Mouse (Mus musculus) thymus, adult 18-20 months (tissue): Measurements from ENCODE around the gene Baat.
"Not testable (repeated sequence)": the region's sequence is repeated elsewhere in the genome, so short reads cannot be mapped to it uniquely, and the experiment has no call there.

Source experiments
- DNase-seq, 2 experiments: peaks; one replicate each; pipeline ENCODE4 v3.0.0; 2022; ENCODE audit warnings: mixed read lengths in 2 of 2

Baat gene

DNA sequence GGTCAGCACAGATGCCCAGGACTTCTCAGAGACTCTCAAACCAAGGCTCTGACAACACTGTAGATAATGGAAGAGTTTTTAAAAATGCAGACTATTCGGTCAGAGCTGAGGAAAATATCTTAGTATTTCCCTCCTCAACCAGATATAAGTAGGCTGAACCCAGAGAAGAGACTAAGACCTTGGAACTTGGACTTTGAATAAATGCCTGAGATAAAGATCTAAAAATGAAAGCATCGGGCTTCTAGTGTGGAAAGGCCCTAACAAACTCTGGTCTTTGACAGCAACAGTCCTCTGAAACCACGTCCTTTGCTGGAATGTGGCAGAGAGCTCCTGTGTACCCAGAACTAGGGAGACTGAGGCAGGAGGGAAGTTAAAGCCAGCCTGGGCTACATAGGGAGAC, at the start of gene Baat:
Gene Baat (minus strand): TSS at position 172 of the 400 bp plus-strand sequence.
- no peak for DNase-seq

DNA sequence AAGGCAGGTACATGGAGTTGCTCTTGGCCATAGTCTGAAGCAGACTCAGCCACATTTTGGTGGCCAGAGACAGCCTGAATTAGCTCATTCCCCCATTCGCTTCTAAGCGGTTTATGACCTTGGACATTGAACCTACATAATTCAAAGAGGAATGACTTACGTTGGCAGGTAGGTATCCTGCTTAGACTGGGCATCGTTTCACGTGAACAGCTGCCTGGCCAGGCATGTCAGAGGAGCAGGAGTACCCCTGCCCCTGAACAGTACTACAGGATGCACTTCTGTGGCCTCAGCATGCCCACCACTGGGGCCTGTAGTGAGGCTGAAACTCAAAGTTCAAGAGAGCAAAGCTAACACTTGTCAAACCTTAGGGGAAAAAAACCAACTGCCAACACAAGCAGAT, 47.0 kb upstream of the Baat start:
- DNase-seq, result no peak

DNA sequence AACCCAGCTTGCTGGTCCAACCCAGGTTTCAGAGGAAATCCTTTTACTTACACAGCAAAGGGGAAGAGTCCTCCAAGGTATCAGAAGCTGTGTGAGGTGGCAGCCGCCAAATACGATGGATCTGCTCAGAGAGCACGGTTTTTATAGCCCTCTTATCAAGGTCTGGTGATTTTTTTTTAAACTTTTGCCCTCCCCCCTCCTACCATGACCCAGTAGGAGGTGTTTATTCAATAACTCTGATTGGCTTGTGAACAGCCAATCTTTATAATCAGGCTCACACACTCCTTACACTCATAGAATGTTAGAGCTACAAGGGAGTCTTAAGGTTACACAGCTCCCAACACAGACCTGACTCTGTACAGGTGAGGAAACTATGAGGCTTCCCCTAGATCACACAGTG, 43.0 kb upstream of the Baat start, which contains the start of gene Aldob:
Gene Aldob (minus strand): TSS at position 164 of the 400 bp plus-strand sequence.
- no peak for DNase-seq

DNA sequence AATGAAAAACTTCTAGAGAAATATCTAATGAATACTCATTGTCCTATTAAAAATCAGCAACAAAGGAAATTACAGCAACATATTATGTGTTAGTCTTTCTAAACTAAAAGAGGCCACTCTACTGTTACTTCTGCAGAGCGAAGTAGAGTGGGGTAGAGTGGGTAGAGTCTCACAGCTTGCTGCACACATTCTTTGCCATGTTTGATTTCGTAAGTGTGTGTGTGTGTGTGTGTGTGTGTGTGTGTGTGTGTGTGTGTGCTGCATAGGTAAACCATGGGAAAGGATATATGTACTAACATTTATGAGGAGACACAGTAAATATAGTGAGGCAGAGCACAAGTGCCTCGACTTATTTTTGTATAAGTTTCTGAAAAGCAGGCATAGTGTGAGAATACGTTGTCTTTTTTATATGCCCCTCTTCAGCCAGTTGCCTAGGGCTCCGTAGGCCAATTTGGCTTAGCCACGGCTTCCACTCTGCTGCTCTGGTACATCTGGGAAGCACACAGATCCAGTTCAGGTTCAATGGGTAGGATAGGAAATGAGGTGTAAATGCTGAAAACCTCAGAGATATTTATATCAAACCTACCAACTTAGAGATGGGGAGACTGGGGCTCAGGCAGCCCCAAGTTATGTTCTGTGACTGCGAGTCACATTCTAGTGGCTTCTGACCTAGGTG, 41.3 kb upstream of the Baat start:
- no peak for DNase-seq

DNA sequence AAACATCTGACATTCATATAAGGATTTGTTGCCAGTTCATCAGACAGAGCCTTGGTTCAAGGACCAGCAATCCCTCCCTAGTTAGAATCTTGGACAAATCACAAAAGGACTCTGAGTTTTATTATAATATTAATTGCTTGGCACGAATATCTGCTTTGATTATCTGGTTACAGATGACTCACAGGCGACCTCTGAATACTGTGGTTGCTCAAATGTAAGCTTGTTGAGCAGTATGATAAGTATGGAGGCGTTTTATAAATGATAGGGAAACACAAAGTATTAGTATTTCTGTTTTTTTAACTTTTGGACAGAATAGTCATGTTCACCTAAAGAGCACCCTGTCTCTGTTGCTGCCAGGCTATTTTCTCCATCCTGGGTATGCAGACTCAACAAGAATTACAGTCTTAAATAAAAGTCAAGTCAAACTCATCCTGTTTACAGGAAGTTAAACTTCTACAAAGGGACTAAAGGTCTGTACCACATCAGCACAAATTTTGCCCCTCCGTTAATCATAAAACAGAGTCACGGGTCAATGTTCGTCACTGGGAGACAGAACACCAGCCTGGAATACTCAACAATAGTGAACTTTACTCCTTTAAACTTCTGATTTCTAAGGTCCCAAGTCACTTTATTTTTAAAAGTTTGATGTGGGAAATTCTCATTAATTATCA, 40.7 kb upstream of the Baat start:
- DNase-seq, result no peak

DNA sequence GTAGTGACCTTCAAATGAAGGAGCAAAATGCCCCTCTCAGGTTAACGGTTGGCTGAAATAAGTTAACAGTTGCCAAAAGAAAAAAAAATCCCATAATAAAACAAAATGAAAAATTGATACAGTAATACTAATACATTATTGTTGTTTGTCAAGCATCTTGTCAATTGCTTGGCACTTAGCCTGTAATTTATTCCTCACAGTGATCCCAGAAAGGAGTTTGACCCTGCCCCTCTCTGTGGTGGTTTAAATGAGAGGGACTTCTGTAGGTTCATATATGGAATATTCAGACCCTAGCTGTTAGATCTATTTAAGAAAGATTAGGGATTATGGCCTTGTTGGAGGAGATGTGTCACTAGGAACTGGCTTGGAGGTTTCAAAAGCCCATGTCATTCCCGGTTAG, 39.7 kb upstream of the Baat start:
- DNase-seq, result no peak

DNA sequence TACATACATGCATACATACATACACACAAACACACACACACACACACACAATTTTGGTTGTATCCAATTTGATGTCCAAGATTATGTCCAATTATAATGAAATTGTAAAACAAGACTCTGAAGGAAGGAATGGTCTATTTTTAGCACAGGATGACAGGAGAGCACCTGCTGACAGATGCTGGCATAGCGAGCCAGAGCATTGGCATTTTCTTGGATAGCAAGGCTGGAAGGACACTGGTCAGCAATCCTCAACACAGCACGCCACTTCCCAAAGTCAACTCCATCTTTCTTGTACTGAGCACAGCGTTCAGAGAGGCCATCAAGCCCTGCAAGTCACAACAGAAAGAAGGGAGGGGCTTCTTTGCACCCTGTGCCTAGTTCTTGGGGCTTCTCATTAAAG, 34.6 kb upstream of the Baat start:
- no peak for DNase-seq

DNA sequence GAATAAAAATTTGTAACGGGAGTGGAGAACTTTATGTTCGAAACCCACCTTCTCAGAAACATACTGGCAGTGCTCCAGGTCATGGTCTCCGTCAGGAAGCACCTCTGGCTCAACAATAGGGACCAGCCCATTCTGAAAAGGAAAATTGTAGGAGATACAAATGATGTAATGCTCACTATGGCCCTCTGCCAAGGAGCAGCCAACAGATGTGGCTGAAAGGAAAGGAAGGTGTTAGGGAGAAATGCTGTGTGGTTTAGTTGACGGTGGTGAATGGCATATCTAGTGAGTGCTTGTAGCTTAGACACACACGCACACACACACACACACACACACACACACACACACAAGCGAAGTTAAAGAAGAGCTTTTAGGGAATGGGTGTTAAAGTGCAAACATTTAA, 33.3 kb upstream of the Baat start:
- no peak for DNase-seq

DNA sequence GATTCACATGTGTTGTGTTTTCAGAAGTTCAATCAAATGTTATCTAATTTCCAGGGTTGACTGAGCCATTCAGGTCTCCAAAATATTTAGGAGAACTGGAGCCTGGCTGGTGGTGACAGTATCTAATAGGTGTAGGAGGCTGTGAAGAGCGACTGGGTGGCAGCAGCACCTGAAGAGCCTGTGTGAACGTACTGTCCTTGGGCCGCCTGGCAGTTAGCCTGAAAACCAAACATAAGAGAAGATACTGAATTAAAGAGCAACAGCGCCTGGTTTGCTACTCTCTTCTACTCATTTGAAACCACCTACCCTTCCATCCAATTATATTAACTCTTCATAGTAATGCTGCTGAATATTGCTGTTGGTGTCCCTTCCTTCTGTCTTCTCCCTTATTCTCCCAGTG, 30.3 kb upstream of the Baat start:
- no peak for DNase-seq

DNA sequence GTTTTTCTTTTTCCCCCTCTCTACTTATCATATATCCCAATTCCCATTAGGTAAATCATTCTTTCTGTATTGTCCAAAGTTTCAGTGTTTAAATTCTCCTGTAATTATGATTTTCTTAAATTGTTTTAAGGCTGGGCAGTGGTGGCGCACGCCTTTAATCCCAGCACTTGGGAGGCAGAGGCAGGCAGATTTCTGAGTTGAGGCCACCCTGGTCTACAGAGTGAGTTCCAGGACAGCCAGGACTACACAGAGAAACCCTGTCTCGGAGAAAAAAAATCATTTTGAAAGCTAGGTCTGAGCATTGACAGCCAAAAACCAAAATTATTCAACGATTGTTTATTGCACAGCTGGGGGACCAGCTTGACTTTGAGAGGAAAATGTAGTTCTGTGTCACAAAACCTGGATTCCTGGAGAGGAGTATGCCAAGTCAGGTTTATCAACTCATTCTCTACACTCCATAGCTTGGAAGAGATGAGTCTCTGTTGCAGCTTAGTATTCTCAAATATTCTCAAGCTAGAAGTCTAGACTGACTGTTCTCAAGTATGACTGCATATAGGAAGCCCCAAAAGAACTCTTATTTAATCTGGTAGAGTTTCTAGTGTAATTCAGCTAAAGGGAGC, 29.4 kb upstream of the Baat start:
- no peak for DNase-seq

DNA sequence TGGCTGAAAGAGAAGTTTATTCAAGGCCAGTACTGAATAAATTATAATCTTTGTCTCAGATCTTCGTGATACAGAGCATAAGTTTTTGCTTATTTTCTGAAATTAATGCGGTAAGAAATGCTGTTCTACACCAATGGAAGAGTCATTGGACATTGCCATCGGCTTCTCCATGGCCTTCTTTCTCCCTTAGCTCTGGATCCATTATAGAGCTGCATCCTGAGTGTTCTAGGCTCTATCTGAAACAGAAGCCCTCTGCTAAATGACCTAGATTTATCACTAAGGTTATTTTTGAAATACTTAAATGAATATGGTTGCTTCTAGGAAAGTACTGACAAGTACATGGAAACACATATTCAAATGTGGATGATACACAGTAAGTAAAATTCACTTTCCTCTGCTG, 28.7 kb upstream of the Baat start:
- no peak for DNase-seq

DNA sequence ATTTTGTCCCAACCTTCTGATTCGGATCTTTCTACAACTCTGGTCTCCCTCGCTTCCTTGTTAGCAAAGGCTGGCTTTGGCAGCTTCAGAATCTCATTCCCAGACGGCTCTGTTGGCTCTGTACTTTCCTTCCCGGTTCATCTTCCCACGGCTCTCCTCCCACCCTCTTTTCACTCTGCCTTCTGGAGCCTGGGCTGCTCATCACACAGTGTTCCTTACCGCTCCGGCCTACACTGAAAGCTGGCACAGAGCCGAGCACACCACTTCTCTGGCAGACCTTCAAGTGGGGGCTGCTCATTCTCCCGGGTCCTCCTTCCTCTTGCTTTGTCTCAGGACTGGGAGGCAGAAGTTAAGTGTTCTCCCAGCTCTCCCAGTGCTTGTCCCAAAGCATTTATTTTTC, 16.2 kb upstream of the Baat start:
- DNase-seq, result no peak

DNA sequence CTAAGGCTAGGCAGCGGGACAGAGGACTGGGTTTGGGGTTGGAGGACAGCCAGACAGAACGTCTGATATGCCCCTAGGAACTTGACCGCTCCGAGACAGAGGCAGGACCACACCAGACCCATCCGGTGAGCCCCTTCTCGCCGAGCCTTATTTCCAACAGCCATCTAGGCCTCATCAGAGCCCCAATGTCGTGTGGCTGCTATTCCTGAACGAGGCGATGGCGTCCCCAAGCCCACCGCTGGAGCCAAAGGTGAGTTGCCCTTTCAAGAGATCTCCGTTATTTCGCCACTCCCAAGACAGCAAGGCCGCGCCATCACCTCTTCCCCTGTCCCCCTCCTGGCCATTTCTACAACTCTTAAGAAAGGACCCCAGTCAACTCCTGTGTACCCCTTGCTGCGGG, 15.0 kb upstream of the Baat start:
- no peak for DNase-seq

DNA sequence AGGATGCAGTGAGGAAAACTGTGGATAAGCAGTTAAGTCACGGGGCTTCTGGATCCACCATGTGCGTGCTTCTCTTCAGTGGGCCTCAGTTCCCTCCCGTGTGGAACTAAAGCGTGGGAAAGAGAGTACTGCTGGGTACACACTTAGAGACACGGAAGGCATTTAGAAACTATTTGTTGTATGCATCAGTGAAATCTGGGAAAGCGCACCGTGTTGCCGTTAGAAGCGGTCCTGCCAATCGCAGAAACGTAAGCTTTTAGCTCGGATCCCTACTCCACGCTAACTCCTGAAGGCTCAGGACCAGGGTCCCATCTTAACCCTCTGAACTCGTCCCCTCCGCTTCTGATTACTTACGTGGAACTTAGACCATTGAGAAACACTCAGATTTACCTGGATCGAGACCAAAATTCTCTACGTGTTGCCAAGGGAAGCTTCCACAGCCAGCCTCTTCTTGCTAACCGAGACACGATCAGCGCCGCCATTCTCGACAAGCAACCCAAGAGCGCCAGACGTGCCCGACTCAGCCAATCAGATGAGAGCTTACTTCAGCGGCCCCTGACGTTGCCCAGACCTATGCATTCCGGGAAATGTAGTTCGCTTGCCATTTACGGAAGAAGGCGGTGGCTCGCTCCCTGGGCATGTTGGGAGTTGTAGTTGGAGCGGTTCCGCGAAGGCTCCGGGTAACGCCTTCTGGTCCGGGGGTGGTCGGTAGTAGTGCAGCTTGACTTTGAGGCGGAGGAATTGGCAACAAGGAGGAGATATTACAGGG, 14.4 kb upstream of the Baat start, which contains the start of the genes Mrpl50 and Zfp189:
Gene Mrpl50 (minus strand): TSS at position 522 of the 769 bp plus-strand sequence.
Gene Zfp189 (plus strand): TSS at position 605 of the 769 bp plus-strand sequence.
- DNase-seq, result peak; percentile 91 to 94

DNA sequence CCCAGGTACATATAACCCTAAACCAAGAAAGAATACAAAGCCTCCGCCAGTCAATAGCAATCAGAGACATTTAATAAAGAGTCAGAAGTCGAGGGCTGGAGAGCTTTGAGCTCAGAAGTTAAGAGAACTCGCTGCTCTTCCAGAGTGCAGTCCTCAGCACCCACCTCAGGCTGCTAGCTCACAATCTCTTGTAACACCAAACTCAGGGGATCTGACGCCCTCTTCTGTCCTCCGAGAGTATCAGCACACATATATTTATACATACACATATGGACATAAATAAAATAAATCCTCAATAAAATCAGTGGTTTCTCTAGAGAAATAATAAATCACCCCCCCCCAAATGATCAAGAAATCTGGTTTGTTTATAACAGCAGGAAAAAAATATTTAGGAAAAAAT, 13.1 kb upstream of the Baat start:
- no peak for DNase-seq

DNA sequence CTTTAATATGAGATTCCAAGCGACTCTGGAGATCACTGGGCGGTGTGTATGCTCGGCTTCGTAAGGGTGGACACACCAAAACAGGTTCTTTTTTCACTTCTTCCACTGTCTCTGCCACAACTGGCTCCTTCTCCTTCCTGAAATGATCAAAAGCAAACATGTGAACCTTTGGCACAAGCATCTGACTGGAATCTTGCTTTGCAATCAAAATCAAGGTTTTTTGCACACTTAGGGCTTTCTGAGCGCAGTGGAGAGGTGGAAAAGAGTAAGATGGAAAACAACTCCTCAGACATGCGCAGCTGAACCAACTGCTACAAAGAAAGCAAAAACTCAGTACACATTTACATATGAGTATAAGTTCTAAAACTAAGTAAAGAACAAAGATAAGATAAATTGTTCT, 8.1 kb upstream of the Baat start:
- no peak for DNase-seq

DNA sequence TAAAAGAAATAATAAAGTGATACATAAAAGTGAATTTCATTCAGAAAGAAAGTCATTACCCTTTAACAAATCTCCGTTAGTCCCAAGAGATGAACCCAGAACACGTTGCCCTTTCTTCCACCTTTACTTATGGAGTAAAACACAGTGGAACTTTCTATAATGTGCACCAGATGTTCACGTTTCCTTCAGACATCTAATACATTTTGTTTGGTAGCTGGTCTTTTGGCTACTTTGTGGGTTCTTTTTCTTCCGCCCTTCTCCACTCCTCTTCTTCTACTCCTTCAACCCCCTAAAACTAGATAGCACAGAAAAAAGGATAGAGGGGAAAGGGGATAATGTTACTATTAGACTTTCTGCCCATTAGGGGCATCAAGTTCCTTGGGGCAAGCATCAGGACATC, 6.3 kb upstream of the Baat start:
- DNase-seq, result no peak

DNA sequence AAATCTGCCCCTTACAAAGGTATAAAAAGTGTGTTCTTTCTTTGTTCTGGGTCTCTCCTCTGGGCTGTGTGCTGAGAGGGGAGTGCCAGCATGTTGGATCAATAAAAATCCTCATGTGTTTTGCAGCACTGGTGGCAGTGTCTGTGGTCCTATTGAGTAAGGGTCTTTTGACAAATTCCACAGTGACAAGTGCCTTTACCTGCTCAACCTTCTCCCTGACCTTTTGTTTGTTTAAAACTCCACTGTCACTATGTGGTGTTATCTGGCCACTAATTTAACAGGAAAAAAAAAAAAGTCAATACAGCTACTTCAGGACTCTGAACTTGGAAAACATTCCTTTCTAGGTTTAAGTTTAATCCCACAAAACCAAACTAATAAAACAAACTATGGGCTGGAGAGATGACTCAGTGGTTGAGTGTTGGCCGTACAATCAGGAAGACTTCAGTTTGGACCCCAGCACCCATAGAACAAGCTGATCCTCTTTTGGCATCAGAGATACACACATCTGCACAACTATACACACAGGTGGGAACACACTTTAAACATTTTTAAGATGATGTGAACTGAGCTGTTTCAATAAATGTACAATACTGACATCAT, 4.0 kb upstream of the Baat start:
- not testable (repeated sequence) for DNase-seq

DNA sequence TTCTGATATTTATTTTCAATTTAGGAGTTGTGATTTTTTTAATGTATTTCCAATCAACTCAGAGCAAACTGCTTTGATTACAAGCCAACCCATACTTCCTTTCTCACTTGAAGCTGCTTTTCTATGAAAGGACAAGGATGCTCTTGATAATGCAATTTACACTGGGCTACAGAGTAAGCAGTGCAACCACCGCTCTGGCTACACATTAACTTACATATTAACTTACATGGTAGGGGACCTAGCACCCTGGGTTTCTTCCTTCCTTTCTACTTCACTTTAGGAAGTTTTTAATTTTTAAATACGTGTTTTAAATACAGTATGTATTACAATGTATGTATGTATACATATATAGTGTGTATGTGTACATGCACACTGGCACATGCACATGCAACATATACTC, 2.8 kb upstream of the Baat start:
- no peak for DNase-seq

DNA sequence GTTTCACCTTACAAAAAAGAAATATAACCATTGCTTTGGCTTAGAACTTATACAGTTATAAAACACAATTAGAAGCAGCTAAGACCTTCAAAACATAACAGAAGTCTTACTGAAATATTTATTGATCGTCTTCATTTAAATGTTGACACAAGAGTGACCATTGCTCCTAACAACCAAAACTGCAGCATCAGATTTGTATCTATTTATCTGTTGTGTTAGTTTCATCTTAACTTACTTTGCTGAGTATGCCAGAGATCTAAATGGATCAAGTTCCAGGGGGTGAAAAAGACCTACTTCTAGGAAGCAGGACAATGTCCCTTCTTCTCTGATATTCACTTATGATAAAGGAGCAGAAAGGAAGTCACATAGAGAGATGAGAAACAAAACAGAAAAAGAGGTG, 2.8 kb downstream of the Baat start:
- DNase-seq, result no peak

DNA sequence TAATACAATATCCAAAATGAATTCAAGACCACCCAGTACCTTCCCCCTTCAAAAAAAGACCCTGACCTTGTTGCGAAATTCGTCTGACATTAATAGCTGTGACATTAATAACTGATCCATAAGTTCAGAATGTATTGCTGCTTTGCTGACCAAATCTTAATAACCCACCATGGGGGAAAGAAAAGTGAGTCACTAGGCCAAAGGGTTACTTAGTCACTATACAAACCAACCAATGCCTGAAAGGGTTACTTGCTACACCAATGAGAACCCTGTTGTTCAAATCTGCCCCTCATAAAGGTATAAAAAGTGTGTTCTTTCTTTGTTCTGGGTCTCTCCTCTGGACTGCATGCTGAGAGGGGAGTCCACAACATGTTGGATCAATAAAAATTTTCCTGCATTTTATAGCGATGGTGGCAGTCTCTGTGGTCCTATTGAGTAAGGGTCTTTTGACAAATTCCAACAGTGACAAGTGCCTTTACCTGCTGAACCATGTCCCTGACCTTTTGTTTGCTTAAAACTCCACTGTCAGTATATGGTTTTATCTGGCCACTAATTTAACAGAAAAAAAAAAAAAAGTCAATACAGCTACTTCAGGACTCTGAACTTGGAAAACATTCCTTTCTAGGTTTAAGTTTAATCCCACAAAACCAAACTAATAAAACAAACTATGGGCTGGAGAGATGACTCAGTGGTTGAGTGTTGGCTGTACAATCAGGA, 20.3 kb downstream of the Baat start:
- not testable (repeated sequence) for DNase-seq

DNA sequence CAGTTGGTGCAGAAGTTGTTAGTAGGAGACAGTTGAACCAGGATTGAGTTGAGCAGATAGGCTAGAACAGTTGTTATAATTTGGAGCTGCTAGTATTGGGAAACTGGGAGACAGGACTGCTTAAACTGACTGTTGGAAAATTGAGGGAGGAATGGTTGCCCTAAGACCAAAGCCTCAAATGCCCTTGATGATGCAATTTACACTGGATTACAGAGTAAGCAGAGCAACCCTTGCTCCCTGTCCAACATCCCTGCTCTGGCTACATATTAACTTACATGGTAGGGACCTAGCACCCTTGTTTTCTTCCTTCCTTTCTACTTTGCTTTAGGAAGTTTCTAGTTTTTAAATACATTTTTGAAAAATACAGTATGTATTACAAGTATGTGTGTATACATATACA, 20.9 kb downstream of the Baat start:
- no peak for DNase-seq
